Mouse (Mus musculus) kidney, embryonic 15.5 days (tissue): ENCODE results near the gene Apbb2. TPM values are rescaled to one million over a fixed set of nuclear protein-coding genes. Genes with fewer than 3 reads are reported as not detected.

Source experiments
- ATAC-seq: fragments of 200-750 bp; cut with Nextera tagmentation; replicated peaks from 2 replicates; pipeline ENCODE4 v1.8.0; 2017; ENCODE audit warnings: moderate TSS enrichment; ENCODE audit not compliant: low FRiP score
- H3K27ac ChIP-seq: fragments of 300-500 bp; sonication (generic); 2 replicates; pipeline ENCODE4 v1.5.1; 2015; ENCODE audit warnings: mild to moderate bottlenecking, inconsistent platforms
- H3K27me3 ChIP-seq: fragments of 300-500 bp; sonication (generic); 2 replicates; pipeline ENCODE4 v1.6.1; 2015; ENCODE audit warnings: inconsistent platforms
- H3K36me3 ChIP-seq: fragments of 300-500 bp; sonication (generic); 2 replicates; pipeline ENCODE4 v1.6.1; 2015; ENCODE audit warnings: inconsistent platforms
- H3K4me1 ChIP-seq: fragments of 300-500 bp; sonication (generic); 2 replicates; pipeline ENCODE4 v1.6.1; 2015; ENCODE audit warnings: inconsistent platforms
- H3K4me2 ChIP-seq: fragments of 300-500 bp; sonication (generic); 2 replicates; pipeline ENCODE4 v1.6.1; 2015; ENCODE audit warnings: moderate library complexity, mild to moderate bottlenecking, inconsistent platforms
- H3K4me3 ChIP-seq: fragments of 300-500 bp; sonication (generic); replicated peaks from 2 replicates; pipeline ENCODE4 v1.5.1; 2015; ENCODE audit warnings: mild to moderate bottlenecking, inconsistent platforms
- H3K9ac ChIP-seq: fragments of 300-500 bp; sonication (generic); 2 replicates; pipeline ENCODE4 v1.6.1; 2015; ENCODE audit warnings: mild to moderate bottlenecking, inconsistent platforms
- H3K9me3 ChIP-seq: fragments of 300-500 bp; sonication (generic); replicated peaks from 2 replicates; pipeline ENCODE4 v1.6.1; 2016; ENCODE audit warnings: inconsistent platforms
- WGBS: fragments of 180-500 bp; shearing (Covaris S2); methylation state at CpG from one replicate; pipeline ENCODE4 v1.1.7; 2015; ENCODE audit warnings: mixed read lengths; 5-methylcytosine and 5-hydroxymethylcytosine counted together
- polyA plus RNA-seq: library from polyadenylated mRNA; unstranded; fragments of >200 nt; fragmentation: Nextera tagmentation; extraction: Ambion mirVana; gene quantifications from 2 replicates; pipeline ENCODE4 v1.2.1, GENCODE M21; 2015

The Apbb2 gene
- polyA plus RNA-seq, 1 experiment from 2014 or later = 65.4 TPM

- Histone ChIP-seq H3K27ac (no peak overlapping the region), H3K9me3 (no peaks in the 10 kb centered on the region)
- no peak for ATAC-seq
Measured at GRCm38 (mm10) chr5:66255044-66255443, 363.5 kb downstream of the Apbb2 start.

GRCm38 (mm10) chr5:66253219-66253618 is 365.4 kb downstream of the Apbb2 start:
- no peak overlapping the region for H3K9ac ChIP-seq
- WGBS = 64% methylated on average over 5 of the region's 5 CpGs
- H3K4me1 ChIP-seq = no peaks in the 10 kb centered on the region
- ATAC-seq = no peak
- no peaks in the 10 kb centered on the region for H3K9me3 ChIP-seq
- H3K4me2 ChIP-seq = no peak overlapping the region
- no peak overlapping the region for H3K27ac ChIP-seq
- H3K36me3 ChIP-seq = no peaks in the 10 kb centered on the region
- H3K4me3 ChIP-seq = no peak overlapping the region
- H3K27me3 ChIP-seq = no peaks in the 10 kb centered on the region

More at GRCm38 (mm10) chr5:66255044-66255443, 363.5 kb downstream of the Apbb2 start:
- no peaks in the 10 kb centered on the region for H3K36me3 ChIP-seq
- H3K4me2 ChIP-seq = no peak overlapping the region
- 88% methylated on average over 10 of the region's 10 CpGs for WGBS
- H3K27me3 ChIP-seq = 0 out of 2 replicates have a peak, but pooled peaks cover 4% of the 10 kb centered on the region
- no peak overlapping the region for H3K9ac ChIP-seq
- H3K4me1 ChIP-seq = peaks cover 5% of the 10 kb centered on the region; the same call in 1 of the 2 replicates
- no peak overlapping the region for H3K4me3 ChIP-seq

Other genes with a start within 250 kb of the Apbb2 start
- gene Uchl1, start 57.3 kb upstream of the Apbb2 start, polyA plus RNA-seq = 67.5 and 94.5 TPM in 2 replicates
- 35.1 and 39.1 TPM in 2 replicates for gene Limch1, start 127.0 kb upstream of the Apbb2 start, polyA plus RNA-seq